Mouse (Mus musculus) small intestine, adult 2 months (tissue): ENCODE measurements at regions not wholly inside any gene's neighbourhood (a gene's known extent, or its start where the extent isn't known, plus 50 kb on each side); places are given as distances from the start of the nearest gene placed in this dataset.

Source experiments
- H3K27ac ChIP-seq: fragments of 200-500 bp; 2 replicates; pipeline ENCODE4 v1.5.1; 2012; ENCODE audit warnings: low read depth, low read length, control low read depth, inconsistent platforms; ENCODE audit not compliant: insufficient read depth
- H3K27me3 ChIP-seq: fragments of 200-500 bp; 2 replicates; pipeline ENCODE4 v1.6.1; 2012; ENCODE audit warnings: mild to moderate bottlenecking, moderate library complexity, low read length, inconsistent platforms; ENCODE audit not compliant: control insufficient read depth, insufficient read depth
- H3K36me3 ChIP-seq: fragments of 200-500 bp; 2 replicates; pipeline ENCODE4 v1.6.1; 2012; ENCODE audit warnings: mild to moderate bottlenecking, low read length, control low read depth, inconsistent platforms; ENCODE audit not compliant: control insufficient read depth, insufficient read depth
- H3K4me1 ChIP-seq: fragments of 200-500 bp; 2 replicates; pipeline ENCODE4 v1.6.1; 2012; ENCODE audit warnings: low read length, inconsistent platforms, mixed read lengths; ENCODE audit not compliant: control insufficient read depth, insufficient read depth, insufficient read length
- H3K4me3 ChIP-seq: fragments of 200-500 bp; 2 replicates; pipeline ENCODE4 v1.5.1; 2012; ENCODE audit warnings: low read depth, mild to moderate bottlenecking, control low read depth, inconsistent platforms, low read length, moderate library complexity
- CTCF ChIP-seq: fragments of 200-500 bp; IDR thresholded peaks from 2 replicates; pipeline ENCODE4 v1.5.1; 2012; ENCODE audit warnings: low read depth, mild to moderate bottlenecking, control low read depth, inconsistent platforms, low read length, moderate library complexity, mixed read lengths; ENCODE audit not compliant: insufficient replicate concordance, insufficient read length; ENCODE audit errors: extremely low read depth
- POLR2A ChIP-seq: fragments of 200-500 bp; IDR thresholded peaks from 2 replicates; pipeline ENCODE4 v1.6.1; 2012; ENCODE audit warnings: low read depth, mild to moderate bottlenecking, control low read depth, inconsistent platforms, low read length, moderate library complexity
- WGBS: fragments of 180-500 bp; shearing (Covaris S2); methylation state at CpG from one replicate; pipeline ENCODE4 v1.1.7; 2018; 5-methylcytosine and 5-hydroxymethylcytosine counted together

DNA sequence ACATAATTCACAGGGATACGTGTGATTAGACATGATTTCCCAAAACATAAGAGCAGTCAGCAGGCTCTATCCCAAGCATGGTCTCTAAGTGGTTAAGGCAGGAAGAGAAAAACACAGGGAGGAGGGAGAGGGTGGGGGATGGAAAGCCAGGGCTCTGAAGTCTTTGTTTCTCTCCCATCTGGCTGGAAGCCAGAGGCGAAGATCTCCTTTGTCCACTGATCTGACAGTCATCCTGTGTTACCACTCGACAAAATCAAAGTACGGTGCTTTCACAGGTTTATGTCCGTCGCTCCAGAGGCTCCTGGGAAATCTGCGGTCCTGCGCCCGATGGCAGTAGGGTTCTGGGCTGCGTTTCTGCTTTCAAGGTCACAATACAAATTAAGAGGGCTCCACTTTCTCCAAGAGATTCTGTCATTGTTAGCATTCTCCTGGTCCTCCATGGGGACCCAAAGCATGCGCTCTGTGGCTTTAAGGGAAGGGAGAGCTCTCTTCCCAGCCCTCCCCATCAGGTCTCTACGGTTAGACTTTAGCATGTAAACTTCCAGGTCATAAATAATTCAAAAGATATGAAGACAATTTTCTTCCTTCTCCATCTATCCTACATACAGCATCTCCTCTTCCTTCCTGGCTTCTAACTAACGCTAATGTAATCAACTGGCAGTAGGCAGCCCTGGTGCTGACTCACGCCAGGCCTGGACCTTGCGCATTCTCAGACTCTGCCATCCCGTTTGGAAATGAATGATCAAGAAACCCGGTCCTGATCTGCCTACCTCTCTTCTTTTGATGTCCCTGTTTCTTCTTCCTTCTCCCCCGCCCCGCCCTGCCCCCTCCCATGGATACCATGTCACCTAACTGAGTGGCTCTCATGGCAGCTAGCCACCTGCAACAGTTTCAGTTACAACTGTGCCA, 102.0 kb upstream of the Klf7 start:
- Histone ChIP-seq H3K4me1 (peaks cover 28% of the 10 kb centered on the region), H3K27me3 (no peaks in the 10 kb centered on the region), H3K27ac (no peak overlapping the region), H3K4me3 (no peak overlapping the region), H3K36me3 (no peaks in the 10 kb centered on the region)
- 54% methylated on average over 19 of the region's 19 CpGs for WGBS
- TF ChIP-seq CTCF (no peak), POLR2A (no peak)

DNA sequence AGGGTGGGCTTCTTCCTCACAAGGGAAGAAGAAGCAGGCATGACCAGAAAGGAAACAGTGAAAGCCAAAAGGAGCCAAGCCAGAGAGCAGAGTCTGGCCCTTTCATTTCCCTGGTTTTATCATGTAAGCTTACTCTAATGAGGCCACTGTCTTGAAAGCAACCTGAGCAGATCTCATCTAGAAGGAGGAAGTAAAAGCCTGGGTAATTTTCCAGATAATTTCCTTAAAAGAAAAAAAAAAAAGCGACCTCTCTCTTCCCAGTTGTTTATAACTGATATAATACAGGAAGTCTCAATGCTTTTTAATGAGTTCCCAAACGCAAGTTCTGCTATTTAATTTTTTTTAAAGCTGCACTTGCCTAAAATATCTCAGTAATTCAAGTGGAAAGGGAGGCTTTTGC, 100.4 kb upstream of the Klf7 start:
- WGBS, result 8% methylated on average over 2 of the region's 2 CpGs
- Histone ChIP-seq H3K4me3 (no peak overlapping the region), H3K27me3 (no peaks in the 10 kb centered on the region), H3K36me3 (no peaks in the 10 kb centered on the region), H3K4me1 (peaks cover 28% of the 10 kb centered on the region), H3K27ac (peak overlapping the region; percentile 44; the same call in 1 of the 2 replicates)
- TF ChIP-seq CTCF (no peak), POLR2A (no peak)

DNA sequence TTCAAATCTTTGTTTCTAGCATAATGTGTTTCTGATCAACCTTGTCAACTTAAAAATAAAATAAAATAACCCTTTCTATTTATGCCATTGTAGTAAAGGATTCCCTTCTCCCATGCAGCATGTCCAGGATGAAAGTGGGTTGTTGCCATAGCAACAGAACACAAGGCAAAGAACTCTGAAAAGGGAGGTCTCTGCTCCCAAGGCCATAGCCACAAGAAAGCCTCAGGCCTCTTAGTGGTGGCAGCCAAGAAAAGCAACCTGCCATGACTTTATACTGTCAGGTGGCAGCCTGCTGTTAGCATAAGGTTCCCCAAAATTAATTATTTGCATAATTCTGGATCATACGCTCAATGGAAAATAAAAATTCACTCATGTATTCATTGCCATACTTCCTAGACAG, 98.4 kb upstream of the Klf7 start:
- Histone ChIP-seq H3K27ac (no peak overlapping the region), H3K36me3 (no peaks in the 10 kb centered on the region), H3K4me1 (peaks cover 19% of the 10 kb centered on the region; the same call in 1 of the 2 replicates), H3K27me3 (no peaks in the 10 kb centered on the region), H3K4me3 (no peak overlapping the region)
- TF ChIP-seq POLR2A (no peak), CTCF (no peak)
- WGBS, result 97% methylated on average over 1 of the region's 1 CpGs

DNA sequence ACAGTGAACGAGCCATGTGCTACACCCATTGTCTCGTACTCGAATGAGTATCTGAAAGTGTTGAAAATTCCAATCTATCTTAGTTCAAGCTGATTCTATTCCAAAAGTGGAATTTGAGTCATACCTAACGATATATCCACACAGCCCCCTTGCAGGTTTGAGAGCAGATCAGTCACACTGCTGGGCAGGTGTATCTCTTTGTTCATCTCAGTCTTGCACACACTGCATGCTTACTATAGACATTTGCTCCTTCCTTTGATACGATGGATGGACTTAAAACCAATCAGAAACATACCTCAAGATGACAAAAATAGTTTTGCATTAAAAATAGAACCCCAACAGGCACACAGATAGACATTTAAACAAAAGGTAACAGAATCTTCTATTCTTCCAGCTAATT, 98.0 kb upstream of the Klf7 start:
- TF ChIP-seq CTCF (no peak), POLR2A (no peak)
- Histone ChIP-seq H3K27ac (no peak overlapping the region), H3K27me3 (no peaks in the 10 kb centered on the region), H3K4me3 (no peak overlapping the region), H3K4me1 (peaks cover 19% of the 10 kb centered on the region; the same call in 1 of the 2 replicates), H3K36me3 (no peaks in the 10 kb centered on the region)
- WGBS, result 93% methylated on average over 5 of the region's 5 CpGs

DNA sequence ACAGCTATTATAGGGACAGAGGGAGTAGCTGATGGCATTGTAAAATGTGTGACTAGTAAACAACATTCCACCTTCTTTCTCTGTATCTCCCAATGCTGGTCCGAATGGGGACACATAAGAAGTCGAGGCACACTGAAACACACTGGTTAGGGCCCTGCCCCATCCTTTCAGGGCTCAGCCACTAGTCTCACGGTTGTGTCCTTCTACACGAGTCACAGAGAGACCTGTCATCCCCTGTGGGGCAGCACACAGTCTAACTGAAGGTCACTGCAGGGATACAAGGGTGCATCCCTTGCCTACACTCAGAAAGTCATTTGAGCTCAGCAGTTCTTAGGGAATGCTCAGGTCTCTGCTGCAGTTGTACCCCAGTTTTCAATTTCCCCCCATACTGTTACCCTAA, 93.6 kb upstream of the Klf7 start:
- Histone ChIP-seq H3K27ac (no peak overlapping the region), H3K4me1 (no peaks in the 10 kb centered on the region), H3K4me3 (no peak overlapping the region), H3K36me3 (no peaks in the 10 kb centered on the region), H3K27me3 (no peaks in the 10 kb centered on the region)
- TF ChIP-seq POLR2A, result no peak
- TF ChIP-seq CTCF, result no peak
- 79% methylated on average over 4 of the region's 4 CpGs for WGBS

DNA sequence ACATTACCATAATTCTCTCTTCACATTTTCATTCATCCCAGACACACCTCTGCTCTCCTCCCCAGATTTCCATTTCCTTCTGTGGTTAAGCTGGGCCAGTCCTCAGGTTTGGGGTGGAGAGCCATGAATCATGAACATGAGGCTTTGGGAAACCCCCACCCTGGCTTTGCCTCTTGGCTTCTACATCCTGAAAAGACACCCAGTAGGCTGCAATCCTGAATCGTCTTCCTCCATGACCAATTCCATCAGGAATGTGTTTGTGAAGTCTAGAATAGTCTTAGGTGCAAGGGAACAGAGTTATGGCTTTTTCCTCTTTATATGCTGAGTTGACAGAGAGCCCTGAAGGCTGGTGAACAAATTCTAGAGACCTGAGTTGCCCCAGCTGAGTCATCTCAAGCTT, 87.0 kb upstream of the Klf7 start:
- Histone ChIP-seq H3K36me3 (no peaks in the 10 kb centered on the region), H3K27me3 (no peaks in the 10 kb centered on the region), H3K4me3 (no peak overlapping the region), H3K4me1 (no peaks in the 10 kb centered on the region), H3K27ac (no peak overlapping the region)
- 76% methylated on average over 1 of the region's 1 CpGs for WGBS
- TF ChIP-seq CTCF (no peak), POLR2A (no peak)

DNA sequence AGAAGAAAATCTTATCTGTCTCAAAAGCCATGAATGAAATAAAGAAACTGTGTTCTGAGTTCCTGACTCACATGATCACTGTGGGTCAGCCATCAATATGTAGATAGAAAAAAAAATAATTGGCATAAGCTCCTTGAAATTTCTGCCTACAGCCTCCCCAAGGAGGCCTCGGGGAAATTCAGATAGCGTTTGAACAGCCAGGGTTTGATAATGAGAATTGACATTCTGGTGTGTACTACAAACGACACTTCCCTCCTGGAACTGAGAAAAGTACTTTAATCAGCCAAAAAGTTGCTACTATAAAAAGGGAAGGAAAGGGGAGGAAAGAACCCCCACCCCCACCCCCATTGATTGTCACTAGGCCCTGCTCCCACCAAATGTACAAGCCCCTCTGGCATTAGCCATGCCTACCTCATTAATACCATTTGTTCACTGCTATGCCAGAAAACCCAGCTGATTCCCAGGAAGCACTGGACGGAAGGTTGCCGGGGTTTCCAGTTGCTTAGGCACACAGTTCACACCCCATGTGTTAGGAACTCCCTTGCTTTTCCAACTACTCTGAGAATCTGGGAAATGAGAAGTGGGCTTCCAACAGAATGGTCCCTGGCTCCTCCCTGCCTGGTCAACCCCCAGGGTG, 78.4 kb upstream of the Klf7 start:
- no peak for TF ChIP-seq CTCF
- TF ChIP-seq POLR2A, result no peak
- Histone ChIP-seq H3K36me3 (no peaks in the 10 kb centered on the region), H3K27ac (no peak overlapping the region), H3K4me1 (no peaks in the 10 kb centered on the region), H3K27me3 (no peaks in the 10 kb centered on the region), H3K4me3 (no peak overlapping the region)
- 66% methylated on average over 5 of the region's 5 CpGs for WGBS
